Mouse (Mus musculus): Measurements from ENCODE around the gene Hgfac.

Gene Hgfac

GRCm38 (mm10) chr5:35037438-35037837 lies 3.9 kb upstream of the Hgfac start:
- no peak for DNase-seq (ENCODE audit: low spot score in 2 of 2)

DNA sequence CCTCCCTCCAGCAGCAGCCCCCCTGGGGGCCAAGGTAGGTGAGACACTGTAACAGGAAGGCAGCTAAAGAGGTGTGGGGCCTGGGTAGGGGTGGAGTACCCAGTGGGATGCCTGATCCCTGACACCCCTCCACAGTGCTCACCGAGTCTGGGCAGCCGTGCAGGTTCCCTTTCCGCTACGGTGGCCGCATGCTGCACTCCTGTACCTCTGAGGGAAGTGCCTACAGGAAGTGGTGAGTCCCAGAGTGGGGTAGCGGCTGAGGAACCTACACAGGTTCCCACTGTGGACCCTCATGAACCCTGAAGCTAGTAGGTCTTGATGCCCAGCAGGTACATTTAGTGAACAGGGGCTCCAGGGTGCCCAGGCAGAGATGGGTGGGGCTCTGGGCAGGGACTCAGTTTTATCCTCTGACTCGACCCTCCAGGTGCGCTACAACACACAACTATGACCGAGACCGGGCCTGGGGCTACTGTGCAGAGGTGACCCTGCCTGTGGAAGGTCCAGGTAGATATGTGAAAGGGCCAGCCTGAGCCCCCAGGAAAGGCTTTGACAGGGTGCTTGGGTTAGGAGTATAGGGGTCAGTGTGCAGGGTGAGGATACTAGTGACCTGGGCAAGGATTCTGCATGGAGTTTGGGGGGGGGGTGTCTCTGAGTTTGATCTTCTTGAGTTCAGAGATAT lies 1.3 kb downstream of the Hgfac start:
- no peak for DNase-seq (ENCODE audit: low spot score in 2 of 2)

DNA sequence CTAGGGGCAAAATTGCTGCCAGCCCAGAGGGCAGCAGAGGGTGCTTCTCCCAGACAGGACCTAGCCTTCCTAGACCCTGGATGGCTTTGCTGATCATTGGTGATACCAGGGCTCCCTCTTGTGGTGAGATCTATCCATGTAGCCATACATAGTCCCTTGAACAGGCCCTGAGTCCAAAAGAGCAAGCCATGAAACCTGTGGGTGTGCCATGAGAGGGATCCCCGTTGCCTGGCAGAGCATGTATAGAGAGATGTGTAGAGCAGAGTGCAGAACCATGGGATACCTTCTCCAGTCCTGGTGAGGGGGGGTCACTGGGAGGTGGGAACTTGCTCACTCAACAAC lies 1.8 kb downstream of the Hgfac start:
- DNase-seq (ENCODE audit: low spot score in 2 of 2) = peak; percentile 52 to 83

DNA sequence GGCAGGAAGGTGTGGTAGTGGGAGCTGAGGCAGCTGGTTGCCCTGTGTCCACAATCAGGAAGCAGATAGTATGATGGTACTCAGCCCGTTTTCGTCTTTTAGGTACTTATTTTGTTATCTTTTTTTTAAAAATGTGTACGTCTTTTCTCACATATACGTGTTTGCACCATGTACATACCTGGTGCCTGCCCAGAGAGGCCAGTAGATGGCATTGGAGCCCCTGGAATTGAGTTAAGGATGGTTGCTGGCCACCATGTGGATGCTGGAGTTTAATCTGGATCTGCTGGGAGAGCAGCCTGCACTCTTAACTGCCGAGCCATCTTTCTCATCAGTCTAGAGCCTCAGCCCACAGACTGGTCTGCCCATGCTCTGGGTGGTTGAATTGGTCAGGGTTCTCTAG lies 9.2 kb downstream of the Hgfac start:
- DNase-seq (ENCODE audit: low spot score in 2 of 2) = no peak

GRCm38 (mm10) chr5:35054628-35055027 lies 13.3 kb downstream of the Hgfac start:
- no peak for DNase-seq (ENCODE audit: low spot score in 2 of 2)

DNA sequence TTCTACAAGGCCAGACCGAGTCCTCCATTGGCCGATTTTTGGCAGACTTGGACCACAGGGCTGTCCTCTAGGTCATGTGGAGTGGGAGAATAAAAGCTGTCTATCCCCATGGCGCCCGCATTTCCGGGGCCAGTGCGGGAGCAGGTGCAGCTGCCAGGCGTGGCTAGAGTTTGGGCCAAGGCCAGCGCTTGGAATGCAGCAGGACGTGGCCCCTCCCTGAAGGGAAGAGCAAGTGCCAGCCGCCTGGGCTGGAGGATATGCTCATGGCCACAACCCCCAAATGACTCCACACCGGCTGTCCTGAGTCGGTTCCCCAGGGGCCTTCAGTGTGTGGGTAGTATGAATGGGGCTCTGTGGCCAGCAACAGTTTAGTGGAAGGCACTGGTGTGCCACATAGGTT lies 13.8 kb downstream of the Hgfac start:
- DNase-seq (ENCODE audit: low spot score in 2 of 2) = peak in 1 of 2 experiments; percentile 65

- peak in 1 of 2 experiments; percentile 56 for DNase-seq (ENCODE audit: low spot score in 2 of 2)
Observed at GRCm38 (mm10) chr5:35056604-35057432, 15.5 kb downstream of the Hgfac start, which contains the start of gene Dok7. Gene Dok7 (plus strand): TSS chr5:35056766.

GRCm38 (mm10) chr5:35057582-35057981 lies 16.3 kb downstream of the Hgfac start:
- DNase-seq (ENCODE audit: low spot score in 2 of 2) = no peak

- DNase-seq (ENCODE audit: low spot score in 2 of 2) = no peak
Observed at GRCm38 (mm10) chr5:35058216-35058615, 16.9 kb downstream of the Hgfac start.

DNA sequence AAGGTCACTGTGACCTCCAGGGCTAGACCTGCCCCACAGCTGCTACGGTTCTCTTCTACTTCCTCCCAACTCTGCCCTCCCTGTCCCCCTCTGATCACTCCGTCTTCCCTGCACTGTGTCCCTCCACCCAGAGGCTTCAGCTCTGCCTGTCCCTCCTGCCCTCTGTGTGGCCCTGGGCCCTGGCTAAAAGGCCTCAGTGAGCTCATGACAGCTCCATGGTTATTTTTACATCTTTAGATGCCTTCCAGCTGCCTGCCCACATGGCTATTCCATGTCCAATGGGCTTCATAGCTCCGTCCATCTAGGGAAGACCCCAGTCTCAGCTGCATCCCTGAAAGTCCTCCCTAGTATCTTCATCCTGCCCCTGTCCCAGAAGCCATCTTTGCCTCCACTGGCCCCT lies 18.8 kb downstream of the Hgfac start:
- DNase-seq (ENCODE audit: low spot score in 2 of 2) = no peak

- DNase-seq (ENCODE audit: low spot score in 2 of 2) = no peak
Observed at GRCm38 (mm10) chr5:35069841-35070240, 28.5 kb downstream of the Hgfac start.

DNA sequence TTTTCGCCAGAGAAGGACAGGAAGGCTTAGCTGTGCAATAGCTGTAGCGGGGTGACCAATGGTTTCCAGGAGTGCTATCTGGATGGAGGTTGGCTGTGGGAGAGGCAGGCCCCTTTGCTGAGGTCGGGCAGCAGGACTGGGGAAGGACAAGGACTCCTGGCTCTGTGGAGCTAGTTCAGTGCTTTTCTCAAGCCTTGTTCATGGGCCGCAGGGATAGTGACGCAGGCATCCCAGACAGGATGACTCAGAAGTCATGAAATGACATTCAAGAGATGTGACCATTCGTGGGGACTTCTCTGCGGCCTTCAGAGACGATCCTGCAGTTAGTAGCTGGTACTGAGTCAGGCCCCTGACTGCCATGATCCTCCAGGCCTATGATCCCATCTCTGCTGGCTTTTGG lies 29.0 kb downstream of the Hgfac start:
- DNase-seq (ENCODE audit: low spot score in 2 of 2) = no peak

- peak in 1 of 2 experiments; percentile 58 for DNase-seq (ENCODE audit: low spot score in 2 of 2)
Observed at GRCm38 (mm10) chr5:35070953-35071352, 29.6 kb downstream of the Hgfac start.

GRCm38 (mm10) chr5:35071855-35072254 lies 30.5 kb downstream of the Hgfac start:
- DNase-seq (ENCODE audit: low spot score in 2 of 2) = no peak

DNA sequence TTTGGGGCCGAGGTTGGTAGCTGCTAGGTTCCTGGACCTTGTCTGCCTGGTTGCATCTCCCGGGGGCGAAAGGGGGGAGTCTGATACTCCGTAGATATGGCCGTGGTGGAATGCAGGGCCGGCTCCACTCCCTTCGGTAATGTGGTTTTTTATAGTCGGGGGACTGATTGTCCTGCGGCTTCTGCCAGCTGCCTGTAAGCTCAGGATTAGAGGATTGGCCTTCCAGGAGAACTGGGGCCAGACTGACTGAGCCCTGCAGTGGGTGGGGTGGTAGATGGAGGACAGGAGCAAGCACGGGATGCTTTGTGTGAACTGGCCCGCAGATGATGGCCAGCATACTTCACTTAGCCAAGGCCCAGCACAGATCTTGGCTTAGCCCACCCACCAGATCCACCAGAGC lies 31.9 kb downstream of the Hgfac start:
- no peak for DNase-seq (ENCODE audit: low spot score in 2 of 2)

DNA sequence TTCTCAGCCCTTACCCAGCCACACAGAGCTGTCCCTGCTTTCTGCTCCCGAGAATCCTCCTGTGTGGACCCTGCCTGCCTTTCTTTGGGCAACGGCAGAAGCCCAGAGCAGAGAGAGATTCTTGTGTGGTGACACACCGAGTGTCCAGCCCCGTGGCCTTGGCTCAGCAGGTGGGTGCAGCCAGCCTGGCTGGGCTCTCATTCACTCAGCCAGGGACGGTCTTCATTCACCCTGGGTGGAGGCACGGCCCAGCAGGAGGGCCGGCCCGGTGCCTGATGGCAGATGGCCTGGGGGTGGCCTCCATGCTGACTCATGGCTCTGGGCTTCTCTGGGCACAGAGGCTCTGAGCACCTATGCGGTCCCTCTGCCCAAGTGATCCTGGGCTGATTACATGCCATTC lies 32.7 kb downstream of the Hgfac start:
- DNase-seq (ENCODE audit: low spot score in 2 of 2) = no peak

- peak in 1 of 2 experiments; percentile 31 for DNase-seq (ENCODE audit: low spot score in 2 of 2)
Observed at GRCm38 (mm10) chr5:35076369-35076768, 35.1 kb downstream of the Hgfac start.

GRCm38 (mm10) chr5:35079101-35079500 lies 37.8 kb downstream of the Hgfac start:
- DNase-seq (ENCODE audit: low spot score in 2 of 2) = no peak

DNA sequence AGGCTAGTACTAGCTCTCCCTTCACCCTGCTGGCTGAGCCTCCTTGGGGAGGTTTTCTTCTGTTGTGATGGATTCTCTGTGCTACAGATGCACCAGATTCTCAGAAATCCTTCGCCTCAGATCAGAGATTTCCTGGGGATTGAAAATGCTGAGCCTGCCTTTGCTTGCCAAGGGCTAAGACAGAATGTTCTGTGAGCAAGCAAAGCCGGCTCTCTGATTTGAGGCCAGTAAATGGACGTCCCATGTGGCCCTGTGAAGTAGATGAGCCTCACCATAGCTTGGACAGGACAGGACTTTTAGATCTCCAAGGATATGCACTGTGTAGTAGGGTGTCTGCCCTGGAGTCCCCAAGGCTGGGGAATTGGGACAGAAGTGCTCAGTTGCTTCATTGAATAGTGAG lies 43.6 kb downstream of the Hgfac start:
- no peak for DNase-seq (ENCODE audit: low spot score in 2 of 2)

DNA sequence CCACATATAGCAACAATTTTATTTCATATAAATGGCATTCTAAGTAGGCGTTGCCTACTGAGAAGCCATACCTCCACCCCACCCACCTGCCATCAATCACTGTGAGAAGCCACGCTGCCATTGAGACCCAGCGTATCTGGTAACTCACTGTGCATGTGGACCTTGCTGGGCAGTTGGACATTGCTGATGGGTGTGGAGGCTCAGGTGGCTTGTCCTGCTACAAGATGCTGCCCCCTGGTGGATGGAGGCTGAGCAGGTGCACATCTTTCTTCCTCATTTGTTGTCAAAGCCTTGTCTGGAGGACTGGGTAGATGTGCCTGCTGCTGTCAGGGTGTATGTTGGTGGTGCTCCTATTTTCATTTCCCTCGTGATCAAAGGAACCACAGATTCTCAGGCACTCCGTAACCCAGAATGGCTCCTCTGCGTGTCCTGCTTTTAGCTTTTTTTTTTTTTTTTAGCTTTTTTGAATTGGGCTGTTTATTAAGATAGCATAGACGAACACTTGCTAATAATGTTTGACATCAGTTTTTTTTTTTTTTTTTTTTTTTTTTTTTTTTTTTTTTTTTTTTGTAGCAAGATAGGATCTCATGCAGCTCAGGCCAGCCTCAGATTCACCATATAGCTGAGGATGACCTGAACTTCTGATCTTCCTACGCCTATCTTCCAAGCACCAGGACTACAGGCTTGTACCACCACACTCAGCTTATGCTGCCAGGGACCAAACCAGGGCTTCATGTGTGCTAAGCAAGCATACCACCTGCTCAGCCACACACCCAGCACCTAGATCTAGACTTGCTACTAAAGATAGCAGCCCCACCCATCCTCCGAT lies 47.7 kb downstream of the Hgfac start:
- peak; percentile 67 to 72 for DNase-seq (ENCODE audit: low spot score in 2 of 2)

- no peak for DNase-seq (ENCODE audit: low spot score in 2 of 2)
Observed at GRCm38 (mm10) chr5:35089614-35089963, 48.3 kb downstream of the Hgfac start.

DNA sequence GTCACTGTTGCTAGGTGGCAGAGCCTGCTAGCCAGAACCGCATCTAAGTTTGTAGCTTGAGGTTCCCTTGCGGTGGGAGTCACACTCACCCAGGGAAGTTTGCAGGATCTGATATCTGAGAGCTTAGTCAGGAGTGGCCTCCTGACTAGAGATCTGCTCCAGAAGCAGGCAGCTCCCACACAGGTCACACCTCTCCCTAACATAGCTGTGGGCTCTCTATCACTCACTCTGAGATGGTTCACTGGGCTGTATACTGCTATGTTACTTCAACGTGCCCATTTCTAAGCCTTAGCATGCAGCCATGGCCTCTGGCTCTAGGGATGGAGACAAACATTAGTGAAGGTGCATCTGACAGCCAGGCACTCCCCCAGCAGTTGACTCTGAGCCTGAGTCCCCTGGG lies 50.3 kb downstream of the Hgfac start:
- no peak for DNase-seq (ENCODE audit: low spot score in 2 of 2)

Data from cerebellum, postnatal 4 days (tissue).